Mouse (Mus musculus) thymus, postnatal 0 days (tissue): ENCODE measurements around the gene Wdr45b. TPM values are rescaled to one million over a fixed set of nuclear protein-coding genes. Genes with fewer than 3 reads are reported as not detected.
"Not testable (repeated sequence)": the region's sequence is repeated elsewhere in the genome, so short reads cannot be mapped to it uniquely, and the experiment has no call there.

Experiments used
- DNase-seq: peaks from one replicate; pipeline ENCODE4 v3.0.0-alpha.2; 2015; ENCODE audit warnings: low spot score
- microRNA-seq: library from miRNA; unstranded; fragments of <30 nt; microRNA quantifications from one replicate; pipeline ENCODE4, GENCODE M21; 2016; ENCODE audit warnings: borderline number of aligned reads
- polyA plus RNA-seq: library from polyadenylated mRNA; unstranded; fragments of >200 nt; fragmentation: Nextera tagmentation; extraction: Ambion mirVana; gene quantifications from 2 replicates; pipeline ENCODE4 v1.2.1, GENCODE M21; 2015

Wdr45b gene
- polyA plus RNA-seq, 1 experiment from 2014 or later = 58.9 TPM

DNA sequence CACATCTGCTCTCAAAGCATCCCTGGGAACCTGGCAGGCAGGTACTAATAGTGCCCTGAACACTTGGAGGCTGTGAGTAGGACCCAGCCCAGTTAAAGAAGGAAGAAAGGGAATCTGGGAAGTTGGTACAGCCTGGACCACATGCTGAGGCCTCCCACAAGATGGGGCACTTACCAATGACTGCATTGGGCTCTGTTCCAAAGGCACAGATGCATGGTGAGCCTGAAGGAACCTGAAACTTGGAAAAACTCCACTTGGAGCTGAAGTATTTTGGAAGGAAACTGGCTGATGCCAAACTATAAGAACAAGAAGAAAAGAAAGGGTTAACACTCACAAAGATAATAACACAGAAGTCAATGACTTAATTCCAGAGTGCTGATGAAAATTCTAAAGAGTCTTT lies 25.6 kb downstream of the Wdr45b start:
- DNase-seq = no peak

DNA sequence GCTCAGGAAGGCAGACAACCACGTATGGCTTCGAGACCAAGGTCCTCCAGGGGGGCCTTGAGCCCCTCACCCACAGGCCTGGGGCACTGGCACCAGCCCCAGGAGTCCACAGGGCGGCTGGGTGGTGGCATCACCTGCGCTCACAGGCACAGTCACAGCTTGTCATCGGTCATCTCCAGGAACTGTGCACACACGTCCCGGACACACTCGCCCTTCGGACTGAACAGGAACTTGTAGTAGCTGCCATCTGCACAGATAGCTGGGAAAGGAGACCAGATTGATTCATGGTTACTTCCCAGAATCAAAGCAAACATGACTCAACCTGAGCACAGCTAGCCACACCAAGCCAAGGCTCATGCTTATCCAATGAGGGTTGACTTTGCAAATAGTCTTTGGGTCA lies 26.0 kb downstream of the Wdr45b start:
- no peak for DNase-seq

DNA sequence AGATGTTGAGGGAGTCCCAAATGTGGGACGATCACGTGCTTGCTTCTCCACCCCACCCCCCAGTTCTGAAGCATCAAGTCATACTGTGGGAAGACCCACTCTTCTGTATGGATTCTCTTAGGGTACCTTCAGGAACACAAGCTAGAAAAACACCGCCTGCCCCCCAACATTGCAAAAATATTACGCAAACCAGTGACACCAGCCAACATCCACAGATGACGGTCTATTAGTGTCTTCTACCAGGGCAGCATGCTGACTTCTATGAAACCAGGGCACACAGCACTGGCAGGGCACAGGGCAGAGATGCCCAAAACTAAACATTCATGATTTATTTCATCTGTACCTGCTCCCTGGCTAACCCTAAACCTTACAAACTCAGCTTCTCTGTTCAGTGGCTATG lies 27.6 kb downstream of the Wdr45b start:
- DNase-seq = no peak

DNA sequence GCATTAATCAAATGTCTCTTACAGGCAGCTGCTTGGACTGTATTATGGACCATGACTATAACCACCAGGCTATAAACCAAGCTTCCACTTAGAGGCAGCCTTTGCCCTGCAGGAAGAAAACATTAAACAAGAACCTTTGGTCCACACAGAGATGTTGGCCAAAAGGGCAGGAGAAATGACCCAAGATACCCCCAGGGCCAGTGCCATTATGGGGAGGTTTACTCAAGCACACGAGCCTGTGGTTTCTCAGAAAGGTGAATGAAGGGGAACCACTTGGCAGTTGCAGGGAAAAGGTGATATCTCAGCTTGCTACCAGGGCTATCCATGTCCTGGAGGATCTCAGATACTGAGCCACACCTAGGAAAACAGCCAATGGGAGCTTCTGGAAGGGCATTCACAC lies 28.2 kb downstream of the Wdr45b start:
- DNase-seq = no peak

DNA sequence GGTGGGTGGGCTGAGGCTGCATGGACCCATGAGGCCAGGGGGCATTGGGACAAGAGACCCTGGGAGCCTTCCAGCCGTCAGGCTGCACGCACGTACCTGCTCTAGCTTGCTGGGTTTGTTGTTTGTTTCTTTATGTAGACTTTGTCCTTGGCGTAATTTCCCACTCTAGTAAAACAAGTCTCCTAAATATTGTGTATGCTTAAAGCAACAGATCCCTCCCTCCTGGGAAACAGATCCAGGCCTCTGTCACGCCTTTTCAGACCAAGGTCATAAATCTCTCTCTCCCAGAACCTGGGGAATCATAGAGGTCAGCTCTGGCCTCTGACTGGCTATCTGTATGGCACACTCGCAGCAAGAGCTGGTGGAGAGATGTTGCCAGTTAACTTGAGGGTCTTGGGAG lies 46.5 kb downstream of the Wdr45b start:
- not testable (repeated sequence) for DNase-seq

DNA sequence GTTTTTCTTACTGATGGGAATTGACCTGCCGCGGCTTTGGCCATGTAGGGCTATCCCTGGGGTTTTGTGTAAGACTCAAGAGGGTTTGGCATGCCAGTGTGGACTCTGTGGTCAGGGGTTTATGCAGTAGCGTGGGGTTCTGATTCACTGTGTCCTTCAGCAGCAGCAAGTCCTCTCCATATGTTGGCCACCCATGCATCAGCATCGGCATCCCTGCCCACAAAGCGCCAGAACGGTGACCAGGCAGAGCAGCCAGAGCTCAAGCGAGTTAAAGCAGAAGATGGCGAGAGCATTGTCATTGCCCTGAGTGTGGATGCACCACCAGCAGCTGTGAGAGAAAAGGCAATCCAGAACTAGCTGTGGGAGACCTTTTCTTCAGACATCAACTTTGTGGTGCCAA lies 47.6 kb downstream of the Wdr45b start:
- DNase-seq = no peak

DNA sequence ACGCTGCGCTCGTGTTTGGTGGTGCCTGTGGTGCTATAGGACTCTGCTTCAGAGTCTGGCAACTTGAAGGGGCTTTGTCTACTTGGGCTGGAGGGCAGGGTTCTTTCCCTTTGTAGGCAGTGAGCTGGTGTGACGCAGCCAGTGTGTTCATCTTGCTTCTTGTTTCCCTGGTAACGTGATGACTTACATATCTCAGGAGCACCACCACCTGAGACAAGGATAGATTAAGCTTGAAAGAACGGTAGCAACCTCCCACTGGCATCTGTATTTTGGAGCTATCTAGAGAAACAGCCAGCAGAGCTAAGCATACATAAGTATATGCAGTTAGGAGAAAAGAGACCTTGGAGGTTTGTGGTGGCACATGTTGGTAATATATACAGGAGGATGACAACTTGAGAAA lies 48.9 kb downstream of the Wdr45b start:
- DNase-seq = no peak

DNA sequence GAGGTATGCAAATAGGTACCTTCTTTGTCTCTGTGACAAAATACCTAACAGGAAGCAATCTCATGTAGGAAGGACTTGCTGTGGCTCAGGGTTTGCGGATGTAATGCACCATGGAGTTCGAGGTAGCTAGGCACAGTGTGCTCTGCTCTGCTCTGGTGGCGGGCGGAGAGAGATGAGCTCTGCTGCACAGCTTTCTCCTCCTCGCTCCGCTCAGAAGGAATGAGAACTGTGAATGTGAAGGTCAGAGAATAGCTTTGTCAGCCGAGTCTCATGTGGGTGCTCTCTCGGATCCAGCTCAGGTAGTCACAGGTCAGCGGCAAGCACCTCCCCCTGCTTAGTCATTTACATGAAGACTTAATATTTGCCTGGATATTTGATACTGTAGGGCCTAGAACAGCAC lies 54.0 kb downstream of the Wdr45b start:
- no peak for DNase-seq

DNA sequence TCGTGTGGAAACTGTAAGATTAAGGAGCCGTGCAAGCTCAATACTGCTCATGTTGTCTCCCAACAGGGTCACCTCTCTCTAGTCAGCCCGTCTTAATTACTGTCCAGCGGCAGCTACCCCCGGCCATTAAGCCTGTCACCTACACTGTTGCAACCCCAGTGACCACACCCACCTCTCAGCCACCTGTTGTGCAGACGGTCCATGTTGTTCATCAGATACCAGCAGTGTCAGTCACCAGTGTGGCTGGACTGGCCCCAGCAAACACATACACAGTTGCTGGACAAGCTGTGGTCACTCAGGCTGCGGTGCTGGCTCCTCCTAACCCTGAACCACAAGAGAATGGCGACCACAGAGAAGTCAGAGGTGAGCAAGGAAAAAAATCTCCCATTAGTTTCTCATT lies 55.8 kb downstream of the Wdr45b start:
- DNase-seq = no peak

DNA sequence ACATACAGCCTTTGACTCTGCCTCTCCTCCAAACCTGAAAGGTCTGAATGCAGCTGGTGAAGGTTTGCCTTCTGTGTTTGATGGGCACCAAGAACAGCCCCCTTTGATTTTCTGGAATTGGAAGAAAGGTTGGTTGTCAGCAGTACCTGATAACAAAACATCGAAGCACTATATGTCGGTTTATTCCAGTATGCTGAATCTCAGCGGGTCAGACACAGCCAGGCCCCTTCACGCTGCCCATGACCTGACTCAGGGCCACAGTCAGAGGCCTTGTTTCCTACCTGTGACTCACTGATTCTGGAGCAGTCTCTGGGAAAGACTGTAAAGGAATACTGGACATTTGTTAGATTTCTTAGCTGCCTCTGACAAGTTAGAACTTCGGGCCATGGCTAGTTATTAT lies 59.5 kb downstream of the Wdr45b start:
- no peak for DNase-seq

DNA sequence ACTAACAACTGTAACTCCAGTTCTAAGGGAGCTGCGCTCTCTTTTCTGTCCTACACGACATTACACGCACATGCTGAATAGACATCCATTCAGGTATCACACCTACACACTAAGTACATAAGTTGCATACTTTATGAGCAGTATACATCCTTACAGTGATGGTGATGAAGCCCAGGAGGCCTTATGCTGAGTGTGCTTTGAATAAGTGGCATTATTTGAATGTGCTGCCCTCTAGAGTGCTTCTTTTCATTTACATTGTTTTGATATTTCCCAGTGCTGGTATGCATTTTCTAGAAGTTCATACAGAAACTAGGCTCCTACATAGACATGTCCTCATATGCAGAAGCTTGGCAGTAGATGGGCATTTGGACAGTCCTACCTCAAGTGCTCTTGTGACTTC lies 64.4 kb downstream of the Wdr45b start:
- DNase-seq = peak; percentile 19

DNA sequence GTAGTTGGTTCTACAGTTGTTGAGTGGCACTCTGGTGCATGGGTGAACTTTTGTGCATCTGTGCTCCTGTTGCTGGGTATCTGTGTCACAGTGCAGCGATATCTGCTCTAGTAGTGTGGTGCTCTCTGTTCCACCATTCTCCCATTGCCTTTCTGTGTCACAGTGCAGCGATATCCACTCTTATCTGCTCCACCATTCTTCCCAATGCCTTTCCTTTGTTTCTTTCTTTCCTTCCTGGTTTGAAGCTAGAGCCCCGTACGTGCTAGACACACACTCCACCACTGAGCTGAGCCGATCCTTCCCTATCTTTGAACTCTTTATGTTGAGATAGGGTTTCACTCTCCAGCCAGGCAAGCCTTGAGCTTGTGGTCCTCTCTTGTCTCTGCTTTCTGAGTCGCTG lies 71.3 kb downstream of the Wdr45b start:
- DNase-seq = no peak

DNA sequence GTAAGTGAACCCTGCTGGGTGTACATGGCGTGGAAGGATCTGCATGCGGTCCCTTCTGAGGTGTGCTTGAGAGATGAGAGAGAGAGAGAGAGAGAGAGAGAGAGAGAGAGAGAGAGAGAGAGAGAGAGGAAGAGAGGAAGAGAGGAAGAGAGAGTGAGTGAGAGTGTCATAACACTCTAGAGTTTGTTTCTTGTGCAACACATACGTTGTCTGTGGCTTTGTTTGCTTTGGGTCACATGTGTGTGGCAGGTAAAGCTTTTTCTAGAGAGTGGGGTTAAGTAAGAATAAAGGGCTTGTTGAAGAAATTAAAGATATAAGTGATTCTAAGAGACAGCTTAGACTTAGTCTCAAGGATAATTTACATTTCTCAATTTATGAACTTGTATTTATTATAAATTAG lies 76.2 kb downstream of the Wdr45b start:
- DNase-seq = no peak

DNA sequence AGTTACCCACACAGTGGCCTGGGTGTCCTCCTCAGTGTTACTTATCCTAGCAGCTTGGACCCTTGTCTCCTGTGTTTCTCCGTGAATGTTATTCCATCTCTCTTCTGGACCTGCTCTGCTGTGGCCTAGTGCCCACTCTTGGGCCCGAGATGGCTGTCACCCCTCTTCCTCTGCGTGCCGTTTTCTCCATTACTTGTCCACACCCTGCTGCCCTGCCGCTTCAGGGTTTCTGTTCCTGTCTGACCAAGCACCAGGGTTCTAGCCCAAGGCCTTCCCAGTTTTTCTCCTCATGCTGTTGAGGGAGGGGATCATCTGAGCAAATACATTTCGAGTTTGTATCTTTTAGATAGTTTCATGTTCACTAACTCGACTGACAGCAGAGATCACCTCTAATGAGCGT lies 76.7 kb downstream of the Wdr45b start:
- no peak for DNase-seq

Small RNA genes lying within 50 kb of the gene (microRNA-seq; reads per million reads assigned to microRNA genes)
- gene Mir7236 = not detected

Other genes starting within 250 kb of the Wdr45b start
- gene Tex19.2, start 235.8 kb downstream of the Wdr45b start, polyA plus RNA-seq = 0.10 and 0.13 TPM in 2 replicates
- gene Tex19.1, start 208.3 kb downstream of the Wdr45b start, polyA plus RNA-seq = not detected in 2 replicates
- gene Uts2r, start 194.2 kb downstream of the Wdr45b start, polyA plus RNA-seq = 0.37 and 0.61 TPM in 2 replicates
- gene Hexdc, start 150.0 kb downstream of the Wdr45b start, polyA plus RNA-seq = 3.0 and 3.3 TPM in 2 replicates
- 15.7 TPM in 2 replicates for gene Ogfod3, start 149.7 kb downstream of the Wdr45b start, polyA plus RNA-seq
- 66.9 and 68.0 TPM in 2 replicates for gene Cybc1, start 125.1 kb downstream of the Wdr45b start, polyA plus RNA-seq
- 28.5 and 41.6 TPM in 2 replicates for gene Narf, start 117.2 kb downstream of the Wdr45b start, polyA plus RNA-seq
- gene Foxk2, start 94.5 kb downstream of the Wdr45b start, polyA plus RNA-seq = 5.2 and 7.0 TPM in 2 replicates
- gene Rab40b, start 33.8 kb upstream of the Wdr45b start, polyA plus RNA-seq = 0.64 and 1.0 TPM in 2 replicates
- 7.4 and 7.8 TPM in 2 replicates for gene Fn3krp, start 67.0 kb upstream of the Wdr45b start, polyA plus RNA-seq
- gene Fn3k, start 80.5 kb upstream of the Wdr45b start, polyA plus RNA-seq = 6.8 and 6.9 TPM in 2 replicates
- 45.5 and 51.7 TPM in 2 replicates for gene Tbcd, start 97.5 kb upstream of the Wdr45b start, polyA plus RNA-seq
- gene Zfp750, start 164.9 kb upstream of the Wdr45b start, polyA plus RNA-seq = 1.1 TPM in 2 replicates